Mouse (Mus musculus) spleen, postnatal 10 days (tissue): ENCODE results near the gene Rnf212.
"Not testable (repeated sequence)": the region's sequence is repeated elsewhere in the genome, so short reads cannot be mapped to it uniquely, and the experiment has no call there.

Experiments
- DNase-seq, 2 experiments: peaks; one replicate each; pipeline ENCODE4 v3.0.0; 2021 to 2022; ENCODE audit warnings: low spot score in 2 of 2

The Rnf212 gene

GRCm38 (mm10) chr5:108774630-108775306 is at the start of gene Rnf212:
Rnf212 (minus strand) TSS chr5:108774982.
- DNase-seq, result no peak

GRCm38 (mm10) chr5:108823276-108823675 is 48.5 kb upstream of the Rnf212 start:
- no peak for DNase-seq

DNA sequence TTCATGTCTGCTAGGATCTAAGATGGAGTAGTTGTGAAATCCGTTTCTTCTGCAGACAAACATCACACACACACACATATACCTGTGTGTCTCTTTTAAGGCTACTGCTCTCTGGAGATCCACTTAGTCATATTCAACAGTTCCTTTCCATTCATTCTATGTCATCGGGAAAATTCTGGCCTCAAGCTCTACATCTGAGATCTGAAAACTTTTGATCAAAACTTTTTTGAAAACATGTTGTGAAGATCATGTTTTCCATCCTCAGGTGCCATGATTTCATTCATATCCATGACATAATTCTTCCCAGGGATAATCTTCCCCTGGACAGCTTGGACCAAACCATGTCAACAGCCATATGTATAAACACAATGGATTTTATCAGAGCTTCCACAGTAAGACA is 34.0 kb upstream of the Rnf212 start, which contains the start of gene Vmn2r8:
Gene Vmn2r8, minus strand, starts transcription at position 101 of the 400 bp plus-strand sequence.
- DNase-seq, result not testable (repeated sequence)

GRCm38 (mm10) chr5:108803646-108804045 is 28.9 kb upstream of the Rnf212 start:
- DNase-seq, result no peak

DNA sequence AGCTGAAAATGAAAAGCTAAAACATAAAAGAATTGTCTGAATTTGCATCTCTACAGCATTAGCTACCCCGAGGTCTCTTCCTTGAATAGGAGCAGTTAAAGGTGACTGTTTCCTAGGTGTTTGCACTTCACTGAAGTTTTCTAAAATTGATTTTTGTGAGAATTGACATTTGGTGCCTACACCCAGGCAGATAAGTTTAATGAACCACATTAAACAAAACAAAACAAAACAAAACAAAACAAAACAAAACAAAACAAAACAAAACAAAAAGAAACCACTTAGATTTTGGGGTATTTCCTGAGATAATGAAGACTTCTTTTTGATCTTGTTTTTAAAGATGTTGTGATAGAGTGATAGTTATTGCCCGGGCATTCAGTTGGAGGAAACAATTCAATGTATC is 20.5 kb upstream of the Rnf212 start, which contains the start of gene Tmed11:
Gene Tmed11, minus strand, starts transcription at position 101 of the 400 bp plus-strand sequence.
- DNase-seq, result not testable (repeated sequence)

GRCm38 (mm10) chr5:108790385-108790784 is 15.6 kb upstream of the Rnf212 start:
- DNase-seq, result peak in 1 of 2 experiments; percentile 12

DNA sequence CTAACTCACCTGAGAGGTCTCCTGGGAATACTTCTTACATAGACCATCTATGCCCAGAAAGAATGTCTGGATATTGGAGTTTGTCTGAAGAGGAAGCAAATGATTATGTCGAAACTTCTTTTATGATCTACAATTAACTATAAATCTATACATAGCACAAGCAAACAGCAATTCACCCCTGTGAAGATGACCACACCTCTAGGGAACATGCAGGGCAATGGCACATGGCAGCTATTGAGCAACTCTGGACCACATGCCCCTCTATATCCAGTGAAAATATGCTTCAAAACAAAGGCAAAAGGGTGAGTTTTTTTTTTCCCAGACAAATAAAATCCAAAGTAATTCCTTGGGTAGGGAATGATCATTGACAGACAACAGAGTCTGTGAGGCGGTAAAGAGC is 14.8 kb downstream of the Rnf212 start:
- DNase-seq, result no peak

DNA sequence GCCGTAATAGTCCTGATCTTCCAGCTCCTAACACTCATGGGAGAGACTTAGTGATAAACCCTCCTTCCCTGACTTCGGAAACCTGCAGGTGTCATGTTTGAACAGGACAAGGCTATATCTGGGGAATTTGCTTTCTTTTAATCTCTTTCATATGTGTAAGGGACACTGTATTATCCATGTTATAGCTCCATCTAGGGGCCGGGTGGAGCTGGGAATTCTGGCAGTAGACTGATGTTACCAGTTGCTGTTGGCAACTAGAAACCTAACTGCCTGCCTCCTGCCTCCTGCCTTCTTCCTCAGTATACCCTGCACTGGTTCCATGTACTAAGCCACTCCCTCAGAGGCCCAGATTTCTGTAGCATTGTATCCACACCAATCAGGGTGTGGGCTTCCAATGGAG is 16.4 kb downstream of the Rnf212 start:
- DNase-seq, result peak in 1 of 2 experiments; percentile 16

GRCm38 (mm10) chr5:108751258-108751657 is 23.5 kb downstream of the Rnf212 start:
- DNase-seq, result not testable (repeated sequence)

- DNase-seq, result peak in 1 of 2 experiments; percentile 23
Observed at GRCm38 (mm10) chr5:108750328-108751210, 24.2 kb downstream of the Rnf212 start.

DNA sequence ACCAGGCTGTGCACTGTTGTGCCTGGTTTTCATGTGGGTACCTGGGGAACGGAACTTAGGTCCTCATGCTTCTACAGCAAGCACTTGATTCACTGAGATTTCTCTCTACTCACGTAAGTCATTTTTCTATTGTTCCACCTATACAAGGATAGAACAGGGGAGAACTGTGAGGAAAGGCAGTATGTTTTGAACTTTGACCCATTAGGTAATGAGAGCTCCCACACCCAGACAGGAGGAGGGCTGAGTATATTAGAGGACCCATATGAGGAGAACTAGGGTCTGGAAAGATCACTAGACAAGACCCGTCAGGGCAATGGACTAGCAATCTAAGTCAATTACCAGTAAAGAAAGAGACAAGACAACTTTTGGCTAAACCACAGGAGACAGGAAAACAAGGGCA is 30.2 kb downstream of the Rnf212 start:
- no peak for DNase-seq

- DNase-seq, result no peak
Observed at GRCm38 (mm10) chr5:108743856-108744255, 30.9 kb downstream of the Rnf212 start.

- no peak for DNase-seq
Observed at GRCm38 (mm10) chr5:108742596-108742995, 32.2 kb downstream of the Rnf212 start.

DNA sequence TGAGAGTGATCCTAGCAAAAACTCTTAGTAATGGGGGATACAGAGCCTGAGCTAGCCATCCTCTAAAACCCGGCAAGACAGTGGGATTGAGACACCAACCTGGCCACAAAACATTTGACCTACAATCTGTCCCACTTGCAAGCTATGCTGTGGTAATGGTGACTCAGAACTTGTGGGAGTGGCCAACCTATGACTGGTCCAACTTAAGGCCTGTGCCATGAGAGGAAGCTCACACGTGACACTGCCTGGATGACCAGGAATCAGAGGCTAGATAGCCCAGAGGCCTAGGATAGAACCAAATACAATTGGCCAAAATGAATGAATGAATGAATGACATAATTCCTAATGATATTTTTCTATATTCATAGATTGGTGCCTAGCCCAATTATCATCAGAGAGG is 32.9 kb downstream of the Rnf212 start:
- DNase-seq, result no peak

- no peak for DNase-seq
Observed at GRCm38 (mm10) chr5:108727425-108727824, 47.4 kb downstream of the Rnf212 start.

DNA sequence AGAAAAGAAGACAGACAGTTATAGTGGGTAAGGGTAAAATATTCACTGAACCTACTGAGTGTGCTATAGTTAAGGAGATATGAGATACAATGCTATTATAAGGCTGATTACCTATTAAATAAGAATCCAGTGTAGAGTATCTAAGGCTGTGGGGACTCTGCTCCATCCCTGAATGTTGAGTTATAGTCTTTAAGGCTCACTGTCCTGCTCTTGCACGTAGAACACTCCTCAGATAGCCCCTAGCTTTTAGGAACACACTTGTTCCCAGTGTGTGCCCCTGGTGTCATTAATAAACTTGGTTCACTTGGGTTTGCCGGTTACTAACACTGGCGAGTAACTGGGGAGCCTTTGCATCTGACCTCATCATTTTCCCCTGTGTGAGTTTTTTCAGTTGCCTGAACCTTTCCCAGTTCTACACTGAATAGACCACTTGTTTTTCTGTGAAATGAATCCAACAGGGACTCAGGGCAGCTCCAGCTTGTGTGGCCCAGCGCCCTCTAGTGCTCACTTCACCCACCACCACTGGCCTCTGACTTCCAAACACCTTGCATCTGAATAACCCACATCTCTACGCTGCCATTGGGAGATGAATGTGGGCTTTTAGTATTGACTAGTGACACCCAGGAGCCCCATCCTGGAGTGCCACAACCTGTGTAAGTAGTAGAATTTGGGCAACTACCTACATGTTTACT is 48.1 kb downstream of the Rnf212 start:
- DNase-seq, result peak; percentile 39 to 79

DNA sequence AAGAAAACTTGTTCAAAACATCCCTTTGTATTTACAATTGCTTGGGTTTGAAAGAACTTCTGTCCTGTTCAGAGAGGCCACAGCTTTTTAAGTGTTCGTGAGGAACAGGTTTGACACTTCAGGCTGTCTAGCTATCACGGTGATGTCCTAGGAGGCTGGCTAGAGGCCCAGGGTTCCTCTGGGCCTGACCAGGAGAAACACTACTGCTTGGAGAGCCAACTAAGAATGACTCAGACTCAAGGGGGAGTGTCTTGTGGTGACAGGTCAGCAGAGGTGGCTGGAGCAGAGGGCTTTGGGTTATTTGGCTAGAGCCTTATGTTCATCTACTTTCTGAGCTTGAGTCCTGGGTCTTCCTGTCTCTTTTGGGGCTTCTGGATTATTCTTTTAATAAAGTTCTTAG is 50.8 kb downstream of the Rnf212 start:
- no peak for DNase-seq

DNA sequence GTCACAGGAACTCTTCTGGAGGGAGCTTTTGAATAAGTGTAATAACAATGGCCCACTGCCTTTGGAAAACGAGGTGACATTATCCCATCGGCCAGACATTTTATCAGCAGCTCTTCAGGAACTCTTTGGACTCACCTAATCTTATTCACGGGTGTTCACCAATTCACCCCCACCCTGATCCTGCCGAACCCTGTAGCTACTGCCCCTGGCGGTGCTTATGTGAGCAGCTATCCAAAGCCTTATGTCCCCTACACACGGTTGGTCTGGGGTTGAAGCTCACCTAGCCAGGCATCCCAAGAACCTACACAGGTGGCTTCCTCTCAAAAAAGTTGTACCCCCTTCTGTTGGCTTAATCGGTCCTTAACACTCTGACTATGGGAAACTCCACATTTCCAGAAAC is 55.0 kb downstream of the Rnf212 start:
- DNase-seq, result no peak

DNA sequence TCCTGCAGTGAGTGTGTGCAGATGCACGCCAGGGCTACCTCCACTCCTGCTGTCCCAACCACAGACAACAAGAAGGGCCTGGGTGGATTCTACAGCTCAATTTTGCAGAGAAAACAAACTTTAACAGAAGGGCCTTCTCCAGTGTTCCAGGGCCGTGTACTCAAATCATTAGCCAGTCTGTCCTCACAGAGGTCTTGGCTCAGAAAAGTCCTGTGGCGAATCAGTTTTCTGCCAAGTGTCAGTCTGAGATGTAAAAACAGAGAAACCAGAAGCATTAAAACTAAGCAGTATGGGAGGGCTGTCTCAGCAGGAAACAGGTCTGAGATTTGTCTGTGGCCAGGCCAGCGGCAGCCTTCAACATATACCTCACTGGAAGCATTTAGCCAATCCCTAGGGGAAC is 56.7 kb downstream of the Rnf212 start:
- DNase-seq, result no peak

DNA sequence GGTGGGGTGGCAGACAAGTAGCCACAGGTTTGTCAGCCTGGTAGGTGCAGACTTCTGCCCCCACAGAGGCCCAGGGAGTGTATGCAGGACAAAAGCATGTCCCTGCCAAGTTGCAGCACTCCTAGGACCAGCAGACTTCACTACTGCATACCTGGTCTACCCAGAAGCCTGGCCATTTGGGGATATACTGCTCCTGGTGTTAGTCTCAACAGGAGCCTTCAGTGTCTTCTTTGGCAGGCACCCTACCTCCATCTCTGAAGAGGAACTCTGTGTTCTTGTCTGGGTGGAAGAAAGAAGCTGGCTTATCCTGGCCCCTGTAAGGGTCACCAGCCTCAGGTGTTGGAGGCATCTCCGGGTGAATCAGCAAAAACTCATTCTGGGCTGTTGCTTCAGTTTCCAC is 58.8 kb downstream of the Rnf212 start:
- DNase-seq, result no peak

DNA sequence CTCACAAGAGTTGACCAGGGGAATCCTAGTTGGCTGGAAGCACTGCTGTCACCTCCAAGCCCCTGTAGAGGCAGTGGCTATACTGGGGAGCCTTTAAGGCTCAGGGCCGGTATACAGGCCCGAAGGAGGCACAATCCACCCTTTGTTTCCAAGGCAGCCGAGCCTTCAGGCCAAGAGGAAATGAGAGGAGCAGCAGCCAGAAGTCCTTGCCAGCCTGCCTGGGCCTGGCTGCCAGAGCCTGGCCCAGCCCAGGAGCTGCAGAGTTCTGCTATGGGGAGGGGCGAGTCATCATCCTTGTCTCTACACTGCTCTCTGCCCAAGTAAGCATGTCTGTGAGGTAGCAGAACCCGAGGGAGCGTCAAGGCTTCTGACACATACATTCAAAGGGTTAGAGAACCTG is 60.6 kb downstream of the Rnf212 start:
- no peak for DNase-seq

GRCm38 (mm10) chr5:108713691-108714090 is 61.1 kb downstream of the Rnf212 start:
- DNase-seq, result no peak
